Mouse (Mus musculus): ENCODE data around the gene Mapkapk5.

The Mapkapk5 gene

DNA sequence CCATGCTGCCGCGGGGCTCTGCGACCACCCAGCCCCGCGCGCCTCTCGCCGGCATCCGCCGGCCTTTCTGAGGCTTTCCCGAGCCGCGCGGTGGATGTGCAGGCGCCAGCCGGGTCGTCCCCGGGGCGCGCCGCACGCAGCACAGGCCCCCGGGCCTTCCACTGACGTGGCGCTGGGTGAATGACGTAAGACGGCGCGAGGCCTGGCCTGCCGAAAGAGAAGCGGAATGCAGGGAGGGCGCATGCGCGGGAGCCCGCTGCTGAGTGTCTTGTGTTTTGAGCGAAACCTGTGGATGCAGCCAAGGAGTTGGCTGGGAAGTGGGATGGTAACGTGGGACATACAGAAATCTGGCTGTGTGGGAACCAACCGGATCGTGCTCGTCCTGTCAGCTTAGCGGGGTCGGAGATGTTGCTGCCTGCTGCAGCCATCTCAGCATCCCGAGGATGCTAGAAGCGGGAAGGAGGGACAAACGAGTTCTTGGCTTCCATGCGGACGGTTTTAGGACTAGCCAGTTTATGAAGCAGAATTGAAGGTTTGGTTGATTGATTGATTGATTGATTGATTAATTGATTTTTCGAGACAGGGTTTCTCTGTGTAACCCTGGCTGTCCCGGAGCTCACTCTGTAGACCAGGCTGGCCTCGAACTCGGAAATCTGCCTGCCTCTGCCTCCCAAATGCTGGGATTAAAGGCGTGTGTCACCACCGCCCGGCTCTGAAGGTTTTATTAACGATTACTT, at the start of gene Mapkapk5:
Mapkapk5 (minus strand) TSS at position 113 of the 737 bp plus-strand sequence.
- peak; percentile 89 to 96 for DNase-seq (ENCODE audit: low read depth in 1 of 2, low spot score in 2 of 2)

DNA sequence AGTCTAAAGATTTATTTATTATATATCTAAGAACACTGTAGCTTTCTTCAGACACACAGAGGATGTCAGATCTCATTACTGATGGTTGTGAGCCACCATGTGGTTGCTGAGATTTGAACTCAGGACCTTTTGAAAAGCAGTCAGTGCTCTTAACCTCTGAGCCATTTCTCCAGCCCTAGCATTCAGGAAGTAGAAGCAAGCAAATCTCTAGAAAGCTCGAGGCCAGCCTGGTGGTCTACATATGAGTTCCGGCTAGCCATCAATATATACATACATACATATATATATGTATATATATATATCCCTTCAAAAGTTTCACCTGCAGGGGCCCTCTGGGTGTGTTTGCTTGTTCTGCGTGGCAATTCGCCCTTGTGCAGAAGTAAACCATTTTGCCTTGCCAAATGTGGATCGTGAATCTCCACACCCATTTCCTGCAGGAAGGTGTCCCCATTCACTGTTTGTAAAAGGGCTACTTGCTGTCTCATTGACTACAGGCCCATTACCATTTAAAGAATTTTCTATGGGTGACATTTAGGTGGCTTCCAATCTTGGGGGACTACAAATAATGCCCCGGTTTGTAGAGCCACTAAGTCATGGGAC, 49.1 kb upstream of the Mapkapk5 start:
- no peak for DNase-seq (ENCODE audit: low read depth in 1 of 2, low spot score in 2 of 2)

DNA sequence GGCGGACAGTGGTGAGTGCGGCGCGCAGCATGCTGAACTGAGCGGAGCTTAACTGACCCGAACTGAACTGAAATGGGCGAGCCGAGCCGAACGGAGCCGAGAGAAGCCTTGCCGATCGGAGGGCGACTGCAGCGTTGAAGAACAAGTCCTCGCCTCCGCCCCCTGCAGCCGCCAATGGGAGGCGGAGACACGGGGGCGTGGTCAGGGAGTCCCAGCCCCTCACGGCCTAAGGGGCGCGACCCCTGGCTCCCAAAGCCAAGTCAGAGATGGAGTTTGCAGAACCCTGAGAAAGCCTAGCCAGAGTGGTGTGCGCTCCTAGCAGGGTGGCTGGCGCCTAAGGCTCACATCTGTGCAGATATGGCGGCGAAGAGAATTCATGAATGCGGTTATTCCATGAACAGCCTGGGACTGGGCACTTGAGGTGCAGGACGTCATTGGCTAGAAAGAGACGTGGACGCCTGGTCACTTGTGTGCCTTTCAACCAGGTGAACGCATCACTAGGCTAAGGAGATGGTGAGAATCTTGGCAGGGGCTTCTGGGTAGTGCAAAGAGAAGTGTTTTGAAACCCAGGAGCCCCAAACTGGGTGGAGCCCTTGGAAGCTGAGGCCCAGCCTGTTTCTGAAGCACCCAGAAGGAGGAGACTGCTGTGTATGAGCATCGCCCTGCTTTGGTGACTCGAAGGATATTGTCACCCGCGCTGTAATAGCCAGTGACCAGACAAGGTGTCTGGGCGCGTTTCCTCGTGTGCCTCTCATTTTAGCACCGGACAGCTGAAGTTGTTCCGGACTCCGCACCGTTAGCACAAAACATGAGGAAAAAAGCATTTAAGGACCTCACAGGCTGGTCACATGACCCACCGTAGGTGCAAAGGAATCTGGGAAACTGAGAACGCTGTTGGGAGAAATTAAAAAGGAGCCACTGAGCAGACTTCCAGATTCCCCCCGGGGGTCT, 48.0 kb upstream of the Mapkapk5 start, which contains the start of gene Aldh2:
Aldh2 (minus strand) TSS at position 374 of the 951 bp plus-strand sequence.
- DNase-seq (ENCODE audit: low read depth in 1 of 2, low spot score in 2 of 2): peak; percentile 24 to 41

DNA sequence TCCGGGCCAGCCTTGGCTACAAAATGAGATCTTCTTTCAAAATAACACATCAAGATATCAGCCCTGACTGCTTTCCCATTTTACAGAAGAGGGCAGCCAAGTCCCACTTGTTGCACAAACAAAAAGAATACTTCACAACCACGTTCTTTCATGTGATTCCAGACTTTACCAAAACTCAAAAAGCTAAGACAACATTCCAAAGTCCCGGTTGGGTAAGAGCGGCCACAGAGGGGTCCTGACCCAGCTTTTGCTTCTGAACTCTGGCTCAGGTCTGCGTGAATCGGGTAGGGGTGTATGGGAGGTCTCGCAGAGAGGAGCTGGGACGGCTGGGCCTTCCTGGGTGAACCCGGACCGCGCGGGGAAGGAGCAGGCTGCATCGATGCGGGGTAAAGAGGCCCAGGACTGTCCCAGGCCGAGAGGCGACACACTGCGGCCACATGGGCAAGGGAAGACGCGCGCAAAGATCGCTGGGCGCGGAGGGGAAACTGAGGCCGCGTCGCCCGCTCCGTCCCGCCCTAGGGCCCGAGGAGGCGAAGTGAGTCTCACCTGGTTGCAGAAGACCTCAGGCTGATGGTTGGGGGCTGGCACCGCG, 47.2 kb upstream of the Mapkapk5 start:
- DNase-seq (ENCODE audit: low read depth in 1 of 2, low spot score in 2 of 2): no peak

DNA sequence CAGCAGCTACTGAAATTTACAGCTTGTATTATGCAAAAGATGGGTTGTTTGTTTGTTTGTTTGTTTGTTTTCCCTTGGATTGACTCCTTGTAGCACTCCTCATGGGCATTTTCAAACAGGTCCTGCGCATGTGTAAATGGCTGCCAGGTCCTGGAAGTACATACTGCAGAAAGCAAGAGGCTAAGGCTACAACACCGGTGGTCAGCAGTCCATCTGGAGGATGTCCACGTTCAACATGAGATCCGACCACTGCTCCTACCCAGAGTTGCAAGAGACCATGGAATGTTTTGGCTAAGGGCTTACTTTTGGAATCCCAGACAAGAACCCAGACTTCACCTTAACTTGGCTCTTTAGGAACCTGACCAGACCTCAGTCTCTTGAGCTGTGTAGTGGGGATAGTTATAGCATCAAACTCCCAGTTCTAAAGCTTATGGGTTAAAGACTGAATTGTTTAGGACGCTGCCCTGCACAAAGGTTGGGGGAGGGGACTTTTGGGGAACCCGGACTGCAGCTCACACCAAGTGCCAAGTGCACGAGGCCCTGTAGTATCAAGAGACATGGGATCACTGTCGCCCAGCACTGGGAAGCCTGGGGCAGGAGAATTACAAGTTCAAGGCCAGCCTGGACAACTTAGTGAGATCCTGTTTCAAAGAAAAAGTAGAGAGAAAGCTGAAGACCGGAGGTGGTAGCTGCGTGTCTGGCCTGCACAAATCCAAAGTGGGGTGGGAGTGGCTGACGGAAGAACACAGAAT, 46.5 kb upstream of the Mapkapk5 start:
- DNase-seq (ENCODE audit: low read depth in 1 of 2, low spot score in 2 of 2): no peak

DNA sequence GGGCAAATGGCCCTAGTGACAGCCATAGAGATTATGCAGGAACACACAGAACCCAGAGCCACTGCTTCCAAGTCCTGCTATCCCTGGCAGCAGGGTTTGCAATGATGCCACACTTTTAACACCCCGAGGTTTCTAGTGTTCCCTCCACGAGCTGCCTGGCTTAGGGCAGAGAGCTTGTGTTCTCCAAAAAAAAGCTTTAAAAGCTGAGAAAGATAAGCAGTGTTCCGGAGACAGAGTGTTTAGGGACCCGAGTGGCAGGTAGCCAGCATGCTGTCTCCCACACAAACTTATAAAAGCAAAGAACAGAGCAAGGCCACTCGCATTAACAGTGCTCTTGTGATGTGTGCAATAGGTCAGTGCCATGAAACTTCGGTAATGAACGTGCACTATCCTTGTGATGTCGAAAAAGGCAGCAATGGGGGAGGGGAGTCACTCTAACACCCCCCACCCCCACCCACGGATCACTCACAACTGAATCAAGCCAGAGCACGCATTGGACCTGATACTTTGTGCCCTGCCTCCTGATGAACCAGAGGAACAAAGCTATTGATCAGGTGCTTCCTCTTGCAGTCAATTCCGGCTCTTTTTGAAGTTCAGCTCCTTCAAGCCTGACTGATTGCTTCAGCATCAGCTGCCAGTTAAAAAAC, 45.8 kb upstream of the Mapkapk5 start:
- no peak for DNase-seq (ENCODE audit: low read depth in 1 of 2, low spot score in 2 of 2)

DNA sequence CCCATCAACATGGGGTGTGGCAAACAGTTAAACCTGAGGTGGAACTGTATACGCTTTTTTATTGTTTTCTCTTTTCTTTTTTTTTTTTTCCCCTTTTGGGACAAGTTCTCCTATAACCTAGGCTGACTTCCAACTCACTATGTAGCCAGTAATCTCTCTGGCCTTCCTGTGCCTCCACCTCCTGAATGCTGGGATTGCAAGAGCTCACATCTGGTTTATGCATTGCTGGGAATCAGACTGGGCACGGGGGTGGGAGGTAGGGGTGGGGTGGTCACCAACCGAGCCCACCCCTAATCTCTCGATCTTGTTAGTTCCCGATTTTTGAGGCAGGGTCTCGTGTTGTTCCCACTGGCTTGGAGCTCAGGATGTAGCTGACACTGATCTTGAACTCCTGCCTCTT, 44.2 kb upstream of the Mapkapk5 start:
- DNase-seq (ENCODE audit: low read depth in 1 of 2, low spot score in 2 of 2): no peak

DNA sequence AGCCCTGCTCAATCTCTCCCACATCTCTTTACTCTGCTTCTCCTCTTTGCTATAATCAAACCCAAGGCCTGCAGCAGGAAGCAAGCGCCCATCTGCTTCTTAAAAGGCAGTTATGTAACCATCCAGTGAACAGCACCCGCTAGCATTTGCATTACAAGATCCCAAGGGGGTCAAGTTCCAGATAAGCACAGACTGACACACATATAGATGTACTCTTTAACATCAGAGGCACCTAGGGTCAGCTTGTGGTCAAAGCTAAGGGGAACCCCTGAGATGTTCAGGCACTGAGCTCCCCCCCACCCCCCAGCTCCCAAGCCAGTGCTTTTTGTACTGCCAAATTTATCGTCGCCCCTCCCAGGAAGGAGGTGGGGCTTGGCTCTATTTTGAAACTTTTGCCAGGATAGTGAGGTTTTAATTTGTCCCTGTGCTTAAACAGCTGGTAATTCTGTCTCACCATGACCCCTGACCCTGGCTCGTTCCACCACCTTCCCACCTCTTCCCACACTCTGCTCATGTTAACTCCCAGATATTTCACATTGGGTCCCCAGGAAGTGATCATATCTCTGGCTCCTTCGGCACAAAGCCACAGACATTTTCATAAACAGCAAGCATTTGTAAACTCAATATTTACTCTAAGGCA, 40.8 kb upstream of the Mapkapk5 start:
- DNase-seq (ENCODE audit: low read depth in 1 of 2, low spot score in 2 of 2): no peak

DNA sequence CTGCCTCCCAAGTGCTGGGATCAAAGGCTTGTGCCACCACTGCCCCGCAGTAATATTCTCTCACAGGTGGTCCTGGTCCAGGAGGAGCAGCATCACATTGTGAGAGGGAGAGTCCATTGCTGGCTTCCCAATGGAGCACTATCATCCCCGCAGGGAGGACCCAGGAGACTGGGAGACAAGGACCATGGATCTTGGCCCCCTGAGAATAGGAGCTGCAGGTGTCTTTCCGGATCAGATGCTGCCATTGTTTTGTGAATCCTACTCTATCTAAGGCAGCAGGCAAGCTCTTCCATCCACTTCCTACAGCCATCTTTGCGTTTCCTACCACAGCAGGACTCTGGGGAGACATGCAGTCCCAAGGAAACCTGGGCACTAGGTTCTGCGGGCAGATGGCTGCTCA, 40.0 kb upstream of the Mapkapk5 start:
- DNase-seq (ENCODE audit: low read depth in 1 of 2, low spot score in 2 of 2): no peak

DNA sequence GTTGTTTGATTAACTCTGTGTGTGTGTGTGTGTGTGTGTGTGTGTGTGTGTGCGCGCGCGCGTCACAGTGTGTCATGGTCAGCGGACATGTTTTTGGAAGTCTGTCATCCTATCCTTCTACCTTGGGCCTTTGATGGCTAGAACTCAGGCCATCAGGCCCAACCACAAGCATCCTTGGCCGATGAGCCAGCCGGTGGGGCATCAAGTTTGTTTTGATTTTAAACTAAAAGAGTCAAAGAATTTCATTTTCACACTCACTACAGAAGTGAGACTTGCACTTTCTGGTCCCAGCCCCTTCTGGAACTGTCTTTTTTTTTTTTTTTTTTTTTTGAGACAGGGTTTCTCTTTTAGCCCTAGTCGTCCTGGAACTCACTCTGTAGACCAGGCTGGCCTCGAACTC, 39.3 kb upstream of the Mapkapk5 start:
- no peak for DNase-seq (ENCODE audit: low read depth in 1 of 2, low spot score in 2 of 2)

DNA sequence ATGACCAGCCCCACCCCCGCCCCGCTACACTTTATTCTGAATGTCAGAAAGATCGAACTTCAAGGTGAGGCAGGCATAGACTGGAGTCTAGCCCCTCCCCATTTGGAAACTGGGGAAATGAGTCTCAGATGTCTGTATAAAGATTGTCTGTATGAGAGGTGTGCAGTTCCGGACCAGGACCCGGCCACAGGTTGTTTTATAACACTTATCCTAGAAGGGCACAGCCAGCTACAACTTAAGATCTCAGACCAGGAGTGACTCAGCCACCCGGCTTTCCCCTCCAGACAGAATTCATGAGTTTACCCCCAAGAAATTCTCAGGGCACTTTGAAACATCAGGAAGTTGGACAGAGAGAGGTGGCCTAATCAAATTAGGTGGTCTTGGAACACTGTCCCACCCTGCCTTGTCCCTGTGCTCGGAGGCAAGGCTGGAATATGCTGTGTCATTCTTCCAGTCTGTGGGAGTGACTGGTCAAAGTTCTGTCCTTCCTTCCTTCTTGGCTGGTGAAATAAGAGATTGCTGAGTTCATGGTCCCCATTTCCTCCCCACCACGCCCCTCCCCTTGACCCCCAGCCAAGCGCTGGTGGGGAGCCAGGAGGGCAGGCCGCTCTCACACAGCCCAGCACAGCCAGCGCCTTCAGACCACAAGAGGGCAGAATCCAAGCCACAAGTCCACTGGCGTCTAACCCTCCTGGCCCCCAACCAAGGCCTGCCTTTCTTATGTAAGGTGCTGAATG, 38.2 kb upstream of the Mapkapk5 start:
- peak; percentile 37 to 59 for DNase-seq (ENCODE audit: low read depth in 1 of 2, low spot score in 2 of 2)

DNA sequence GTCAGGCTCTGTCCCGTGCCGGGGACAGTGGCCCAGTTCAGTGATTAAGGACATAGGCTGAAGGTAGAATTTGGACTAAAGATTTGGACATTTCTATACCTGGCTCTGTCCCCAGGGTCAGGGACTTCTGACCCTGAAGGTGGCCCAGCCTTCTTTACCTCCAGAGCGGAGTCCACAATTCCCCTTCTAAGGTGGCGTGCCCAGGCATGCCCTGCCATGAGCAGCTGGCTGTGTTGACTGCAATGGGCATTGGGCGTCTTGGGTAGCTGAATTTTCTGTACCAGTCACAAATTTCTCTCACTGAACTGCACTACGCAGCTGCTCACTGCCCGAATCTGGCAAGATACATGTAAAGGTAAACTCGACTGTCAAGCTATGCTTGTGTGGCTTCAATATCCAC, 36.2 kb upstream of the Mapkapk5 start:
- DNase-seq (ENCODE audit: low read depth in 1 of 2, low spot score in 2 of 2): no peak

DNA sequence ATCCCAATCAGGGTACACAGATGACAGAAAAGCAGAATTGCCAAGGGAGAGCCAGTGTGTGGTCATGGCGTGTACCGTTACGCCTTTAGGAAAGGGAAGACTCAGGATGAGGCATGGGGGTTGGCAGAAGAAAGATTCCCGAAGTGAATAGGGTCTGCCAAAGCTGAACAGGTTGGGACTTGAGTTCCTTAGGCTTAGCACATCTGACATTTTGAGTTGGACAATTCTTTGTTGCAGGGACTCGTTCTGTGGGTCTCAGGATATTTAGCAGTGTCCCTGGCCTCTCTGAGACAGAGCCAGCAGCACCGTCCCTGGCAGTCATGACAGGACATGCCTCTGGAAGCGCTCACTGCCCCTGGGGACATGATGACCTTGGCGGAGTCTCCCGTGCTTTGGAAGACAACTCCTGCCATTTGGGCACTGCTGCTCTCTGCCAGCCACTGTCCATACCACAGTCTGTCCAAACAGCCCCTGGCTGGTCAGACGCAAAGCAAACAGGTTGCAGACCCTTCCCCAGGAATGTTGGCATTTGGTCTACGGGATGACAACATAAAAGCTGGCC, 31.3 kb upstream of the Mapkapk5 start:
- no peak for DNase-seq (ENCODE audit: low read depth in 1 of 2, low spot score in 2 of 2)

DNA sequence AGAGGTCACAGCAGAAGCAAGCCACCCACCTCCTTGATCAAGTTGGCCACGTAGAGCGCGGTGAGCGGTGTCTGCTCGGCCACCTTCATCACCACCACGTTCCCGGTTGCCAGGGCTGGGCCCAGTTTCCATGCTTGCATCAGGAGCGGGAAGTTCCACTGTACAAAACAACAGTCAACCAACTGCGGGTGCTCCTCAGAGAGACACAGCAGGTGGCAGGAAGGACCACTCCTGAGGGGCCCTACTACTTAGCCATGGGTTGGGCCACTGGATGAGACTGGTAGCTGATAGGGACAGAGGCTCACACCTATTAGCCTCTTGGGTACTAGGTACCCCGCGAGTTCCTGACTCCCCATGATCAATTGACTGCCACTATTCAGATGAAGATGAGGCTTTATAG, 30.2 kb upstream of the Mapkapk5 start:
- DNase-seq (ENCODE audit: low read depth in 1 of 2, low spot score in 2 of 2): no peak

DNA sequence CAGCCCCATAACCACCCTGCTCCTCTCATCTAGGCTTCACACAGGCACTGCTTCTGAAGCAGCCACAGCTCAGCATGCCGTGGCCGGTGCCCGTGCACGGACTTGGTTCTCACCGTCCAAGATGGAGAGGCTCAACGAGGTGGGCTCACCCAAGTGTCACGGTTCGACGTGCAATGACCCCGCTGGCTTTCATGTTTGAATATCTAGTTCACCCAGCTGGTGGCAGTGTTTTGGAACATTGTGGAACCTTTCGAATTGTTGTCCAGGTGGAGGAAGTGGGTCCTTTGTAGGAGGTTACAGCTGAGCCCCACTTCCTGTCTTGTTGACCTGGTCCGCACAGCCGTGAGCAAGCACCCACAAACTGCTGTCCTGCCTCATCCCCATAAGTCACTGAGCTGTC, 28.4 kb upstream of the Mapkapk5 start:
- no peak for DNase-seq (ENCODE audit: low read depth in 1 of 2, low spot score in 2 of 2)

DNA sequence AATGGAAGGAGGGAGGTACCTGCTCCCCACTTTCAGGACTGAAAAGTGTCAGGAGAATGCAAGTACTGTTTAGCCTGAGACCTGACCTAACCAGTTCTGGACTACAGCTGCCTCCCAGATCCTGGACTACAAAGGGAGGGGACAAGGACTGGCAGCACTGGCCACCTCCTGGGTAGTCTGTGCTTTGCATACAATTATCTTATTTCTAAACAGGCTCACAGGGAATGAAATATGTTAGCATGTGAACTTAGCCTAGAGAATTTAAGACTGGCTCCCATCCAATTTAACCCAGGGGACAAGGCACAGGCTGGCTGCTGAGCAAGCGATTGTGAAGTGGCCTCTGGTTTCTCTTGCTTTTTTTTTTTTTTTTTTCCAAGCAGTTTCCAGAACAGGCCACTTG, 25.1 kb upstream of the Mapkapk5 start:
- no peak for DNase-seq (ENCODE audit: low read depth in 1 of 2, low spot score in 2 of 2)

DNA sequence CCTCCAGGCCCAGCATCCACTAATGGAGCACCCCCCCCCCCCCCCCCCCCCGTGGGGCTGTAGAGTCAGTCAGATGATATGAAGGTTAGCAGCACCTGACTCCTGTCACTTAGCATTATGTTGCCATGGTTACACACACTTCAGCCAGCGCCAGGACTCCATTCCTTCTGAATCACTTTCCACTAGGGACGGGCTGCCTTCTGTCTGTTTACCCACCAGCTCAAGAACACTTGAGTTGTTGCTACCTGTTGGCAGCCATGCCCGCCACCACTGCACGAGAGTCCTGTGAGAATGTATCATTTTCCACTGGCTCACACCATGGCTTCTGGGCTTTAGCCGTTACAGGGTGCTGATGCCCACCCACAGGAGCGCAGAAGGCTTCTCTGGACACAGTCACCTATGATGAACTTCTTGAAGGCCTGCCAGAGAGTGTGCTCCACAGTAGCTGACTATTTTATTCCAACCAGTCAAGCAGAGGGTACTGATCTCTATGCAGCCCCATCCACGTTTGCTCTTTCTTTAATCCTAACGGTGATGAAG, 24.2 kb upstream of the Mapkapk5 start:
- DNase-seq (ENCODE audit: low read depth in 1 of 2, low spot score in 2 of 2): no peak

DNA sequence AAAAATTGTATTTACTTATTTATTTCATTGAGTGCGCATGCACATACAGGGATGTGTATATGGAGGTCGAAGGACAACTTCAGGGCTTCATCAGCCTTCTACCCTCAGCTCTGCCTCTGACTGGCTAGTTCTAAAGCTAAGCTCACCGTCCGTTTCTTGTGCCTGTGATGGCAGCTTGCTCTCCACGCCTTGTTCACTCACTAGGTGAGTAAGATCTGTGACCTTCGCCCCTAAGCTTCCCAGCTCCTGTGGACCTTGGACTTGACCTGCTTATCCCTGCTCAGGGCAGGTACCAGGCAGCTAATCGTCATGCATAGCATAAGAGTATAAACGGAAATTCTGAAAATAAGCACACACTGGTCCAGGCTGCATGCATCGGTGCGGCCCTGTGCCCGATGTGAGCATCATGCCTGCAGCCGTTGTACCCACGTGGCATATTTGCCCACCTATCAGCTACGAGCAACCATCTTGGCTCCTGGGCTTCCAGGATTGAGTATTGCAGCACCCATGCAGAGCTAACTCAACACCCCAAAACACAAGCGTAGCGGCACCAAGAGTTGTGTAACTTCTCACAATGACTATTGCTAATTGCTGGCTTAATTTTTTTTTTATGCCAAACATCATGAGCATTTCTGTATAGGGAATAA, 20.5 kb upstream of the Mapkapk5 start:
- DNase-seq (ENCODE audit: low read depth in 1 of 2, low spot score in 2 of 2): no peak
